Mouse (Mus musculus) embryonic facial prominence, embryonic 12.5 days (tissue): ENCODE results near the gene Negr1. TPM values are rescaled to one million over a fixed set of nuclear protein-coding genes. Genes with fewer than 3 reads are reported as not detected.

Experiments
- ATAC-seq: fragments of 200-750 bp; cut with Nextera tagmentation; 2 replicates; pipeline ENCODE4 v1.8.0; 2017; ENCODE audit not compliant: insufficient number of reproducible peaks, insufficient read depth, low FRiP score, low TSS enrichment
- H3K27ac ChIP-seq: fragments of 300-500 bp; sonication (generic); 2 replicates; pipeline ENCODE4 v1.5.1; 2016; ENCODE audit warnings: mild to moderate bottlenecking
- H3K27me3 ChIP-seq: fragments of 300-500 bp; sonication (generic); 2 replicates; pipeline ENCODE4 v1.6.1; 2016; ENCODE audit warnings: mild to moderate bottlenecking, moderate library complexity
- H3K36me3 ChIP-seq: fragments of 300-500 bp; sonication (generic); 2 replicates; pipeline ENCODE4 v1.6.1; 2016; ENCODE audit warnings: mild to moderate bottlenecking
- H3K4me1 ChIP-seq: fragments of 300-500 bp; sonication (generic); 2 replicates; pipeline ENCODE4 v1.6.1; 2016
- H3K4me2 ChIP-seq: fragments of 300-500 bp; sonication (generic); replicated peaks from 2 replicates; pipeline ENCODE4 v1.6.1; 2016; ENCODE audit warnings: mild to moderate bottlenecking, moderate library complexity
- H3K4me3 ChIP-seq: fragments of 300-500 bp; sonication (generic); 2 replicates; pipeline ENCODE4 v1.5.1; 2016; ENCODE audit warnings: mild to moderate bottlenecking
- H3K9ac ChIP-seq: fragments of 300-500 bp; sonication (generic); 2 replicates; pipeline ENCODE4 v1.6.1; 2016; ENCODE audit warnings: mild to moderate bottlenecking, moderate library complexity
- H3K9me3 ChIP-seq: fragments of 300-500 bp; sonication (generic); 2 replicates; pipeline ENCODE4 v1.6.1; 2016; ENCODE audit warnings: mild to moderate bottlenecking, moderate library complexity
- WGBS: fragments of 180-500 bp; shearing (Covaris S2); methylation state at CpG from one replicate; pipeline ENCODE4 v1.1.7; 2016; 5-methylcytosine and 5-hydroxymethylcytosine counted together
- polyA plus RNA-seq: library from polyadenylated mRNA; unstranded; fragments of >200 nt; fragmentation: Nextera tagmentation; extraction: Ambion mirVana; gene quantifications from 2 replicates; pipeline ENCODE4 v1.2.1, GENCODE M21; 2016

Gene Negr1
- polyA plus RNA-seq, 1 experiment from 2014 or later: 6.0 TPM

DNA sequence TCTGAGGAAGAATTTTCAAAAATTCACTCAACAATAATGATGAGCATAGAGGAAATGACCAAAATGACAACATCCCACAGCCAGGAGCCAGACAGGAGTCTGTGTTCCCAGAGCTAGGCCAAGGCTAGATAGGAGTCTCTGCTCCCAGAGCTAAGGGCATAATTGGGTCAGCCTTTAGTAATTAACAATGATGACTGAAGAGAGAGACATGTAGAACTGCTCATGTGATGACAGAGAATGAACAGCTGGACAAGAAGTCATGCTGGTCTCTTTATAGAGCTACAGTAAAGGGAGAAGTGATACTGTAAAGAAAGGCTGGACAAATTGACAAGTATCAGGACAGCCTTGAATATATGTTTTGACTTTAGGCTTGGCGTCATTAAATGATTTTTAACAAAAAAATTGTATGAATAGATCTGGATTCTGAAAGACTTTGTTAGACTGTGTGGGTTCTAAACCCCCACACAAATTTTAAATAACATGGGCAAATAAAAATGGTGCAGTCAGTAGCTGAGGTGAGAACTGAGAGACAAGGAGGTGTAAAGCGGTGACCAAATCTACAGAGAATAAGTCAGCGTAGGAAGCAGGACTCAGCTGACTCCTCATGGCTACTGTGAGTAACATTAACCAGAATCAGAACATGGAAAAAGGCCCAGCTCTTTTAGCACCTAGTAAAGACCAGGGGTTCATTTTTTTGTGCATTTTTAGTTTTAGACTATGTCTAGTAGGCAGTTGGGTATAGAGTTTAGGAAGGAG lies 603.4 kb downstream of the Negr1 start:
- Histone ChIP-seq H3K27me3 (no peaks in the 10 kb centered on the region), H3K9ac (no peak overlapping the region), H3K4me2 (no peak overlapping the region), H3K27ac (no peak overlapping the region), H3K4me1 (no peaks in the 10 kb centered on the region), H3K36me3 (no peaks in the 10 kb centered on the region), H3K4me3 (no peak overlapping the region), H3K9me3 (no peaks in the 10 kb centered on the region)
- 92% methylated on average over 3 of the region's 3 CpGs for WGBS
- no peak for ATAC-seq

DNA sequence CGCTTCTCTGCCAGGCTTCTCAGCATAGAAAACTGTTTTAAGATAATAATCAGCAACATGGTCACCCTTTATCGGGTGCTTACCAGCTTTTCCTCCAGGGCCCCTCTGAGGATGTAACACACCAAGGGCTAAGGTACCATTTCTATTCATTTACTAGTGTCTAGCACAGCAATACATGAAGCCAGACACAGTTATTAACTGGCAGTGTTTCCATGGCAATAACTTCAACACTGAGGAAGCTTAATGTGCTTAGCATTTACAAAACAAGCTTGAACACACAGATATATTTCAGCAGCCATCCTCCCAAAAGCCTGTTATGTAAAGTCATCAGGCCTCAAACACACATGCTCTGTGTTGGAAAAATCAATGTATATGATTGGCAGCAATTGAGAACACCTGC lies 620.4 kb downstream of the Negr1 start:
- ATAC-seq: no peak
- H3K27me3 ChIP-seq: no peaks in the 10 kb centered on the region
- no peak overlapping the region for H3K4me2 ChIP-seq
- H3K36me3 ChIP-seq: no peaks in the 10 kb centered on the region
- H3K4me1 ChIP-seq: no peaks in the 10 kb centered on the region
- 84% methylated on average over 2 of the region's 2 CpGs for WGBS
- H3K27ac ChIP-seq: no peak overlapping the region
- no peak overlapping the region for H3K4me3 ChIP-seq
- H3K9me3 ChIP-seq: no peaks in the 10 kb centered on the region
- H3K9ac ChIP-seq: no peak overlapping the region

DNA sequence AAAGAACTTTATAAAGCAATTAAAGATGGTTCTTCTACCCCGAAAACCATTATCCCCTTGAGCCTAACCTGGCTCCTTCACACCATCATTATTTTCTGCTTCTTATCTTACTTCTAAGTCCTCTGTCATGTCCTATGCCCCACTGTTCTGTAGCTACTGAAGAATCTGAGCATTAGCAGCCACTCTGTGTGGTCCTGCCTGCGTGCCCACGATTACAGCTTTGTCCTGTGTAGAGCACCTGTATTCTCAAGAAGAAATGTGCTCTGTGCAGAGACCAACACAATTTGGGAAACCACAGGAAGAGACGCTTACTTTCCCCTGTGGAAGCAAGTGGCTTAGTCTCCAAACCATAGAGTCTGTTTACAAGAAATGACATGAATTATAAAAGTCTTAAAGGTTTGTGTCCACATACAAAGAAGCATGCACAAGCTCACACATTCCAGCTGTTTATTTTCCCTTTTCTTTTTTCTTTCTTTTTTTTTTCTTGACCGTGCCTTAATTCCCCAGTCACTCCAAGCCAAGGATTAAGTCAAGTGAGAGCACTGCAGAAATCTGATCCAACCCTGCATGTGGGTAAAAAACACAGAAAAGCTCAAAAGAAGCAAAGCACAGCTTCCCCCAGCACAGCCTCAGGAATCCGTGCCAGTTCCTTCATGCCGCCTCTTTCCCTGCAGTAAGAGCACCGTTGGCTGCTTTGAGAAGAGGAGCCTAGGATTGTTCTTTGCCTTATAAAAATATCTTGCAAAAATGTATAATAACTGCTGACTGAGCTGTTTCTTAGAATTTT lies 627.5 kb downstream of the Negr1 start:
- H3K9me3 ChIP-seq: no peaks in the 10 kb centered on the region
- 37% methylated on average over 8 of the region's 8 CpGs for WGBS
- no peak overlapping the region for H3K4me2 ChIP-seq
- no peak overlapping the region for H3K4me3 ChIP-seq
- H3K27me3 ChIP-seq: no peaks in the 10 kb centered on the region
- H3K36me3 ChIP-seq: no peaks in the 10 kb centered on the region
- H3K9ac ChIP-seq: no peak overlapping the region
- peaks cover 4% of the 10 kb centered on the region; the same call in 1 of the 2 replicates for H3K4me1 ChIP-seq
- H3K27ac ChIP-seq: 0 out of 2 replicates have a peak overlapping the region, but pooled peaks have one; percentile 25
- ATAC-seq: 0 out of 2 replicates have a peak, but pooled peaks have one; percentile 83

DNA sequence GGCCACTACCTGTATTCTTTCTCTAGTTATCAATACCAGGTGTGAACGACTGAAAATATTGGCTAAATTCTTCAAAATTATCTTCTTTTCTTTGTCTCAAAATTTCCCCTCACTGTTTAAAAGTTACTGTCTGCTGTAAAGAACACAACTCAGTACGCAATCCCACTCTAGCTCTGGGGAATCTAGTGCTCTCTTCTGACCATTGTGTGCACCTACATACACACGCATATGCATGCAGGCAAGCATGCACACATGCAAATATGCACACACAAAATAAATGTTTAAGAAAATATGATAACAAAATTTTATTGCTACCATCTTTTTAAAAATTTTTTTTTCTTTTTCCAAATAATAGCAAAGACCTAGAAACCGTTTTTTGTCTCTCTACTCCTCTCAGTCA lies 628.2 kb downstream of the Negr1 start:
- Histone ChIP-seq H3K27ac (no peak overlapping the region), H3K36me3 (no peaks in the 10 kb centered on the region), H3K4me2 (no peak overlapping the region), H3K27me3 (no peaks in the 10 kb centered on the region), H3K9me3 (no peaks in the 10 kb centered on the region), H3K4me1 (peaks cover 4% of the 10 kb centered on the region; the same call in 1 of the 2 replicates), H3K4me3 (no peak overlapping the region), H3K9ac (no peak overlapping the region)
- WGBS: 74% methylated on average over 4 of the region's 4 CpGs
- ATAC-seq: no peak

DNA sequence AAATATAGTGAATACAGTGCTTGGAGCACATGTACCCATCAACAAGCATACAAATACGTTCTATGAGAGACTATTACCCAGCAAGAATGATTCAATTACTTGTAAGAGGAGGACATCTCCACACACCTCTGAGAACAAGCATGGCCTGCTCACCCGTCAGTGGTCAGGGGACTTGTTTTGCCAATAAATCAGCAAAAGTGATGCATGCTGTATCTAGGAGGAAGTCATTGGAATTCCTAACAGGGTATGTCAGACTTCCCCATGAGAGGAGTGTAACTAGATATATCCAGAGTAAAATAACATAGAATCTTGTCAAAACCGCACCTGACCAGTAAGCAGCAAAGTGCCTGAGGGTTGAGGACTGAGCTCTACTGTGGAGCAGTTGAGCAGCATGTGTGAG lies 629.0 kb downstream of the Negr1 start:
- 0 out of 2 replicates have a peak overlapping the region, but pooled peaks have one; percentile 2 for H3K27ac ChIP-seq
- H3K9ac ChIP-seq: no peak overlapping the region
- no peak for ATAC-seq
- H3K4me1 ChIP-seq: peaks cover 4% of the 10 kb centered on the region; the same call in 1 of the 2 replicates
- H3K27me3 ChIP-seq: no peaks in the 10 kb centered on the region
- H3K4me3 ChIP-seq: no peak overlapping the region
- no peak overlapping the region for H3K4me2 ChIP-seq
- no peaks in the 10 kb centered on the region for H3K9me3 ChIP-seq
- no peaks in the 10 kb centered on the region for H3K36me3 ChIP-seq
- WGBS: 46% methylated on average over 3 of the region's 3 CpGs

DNA sequence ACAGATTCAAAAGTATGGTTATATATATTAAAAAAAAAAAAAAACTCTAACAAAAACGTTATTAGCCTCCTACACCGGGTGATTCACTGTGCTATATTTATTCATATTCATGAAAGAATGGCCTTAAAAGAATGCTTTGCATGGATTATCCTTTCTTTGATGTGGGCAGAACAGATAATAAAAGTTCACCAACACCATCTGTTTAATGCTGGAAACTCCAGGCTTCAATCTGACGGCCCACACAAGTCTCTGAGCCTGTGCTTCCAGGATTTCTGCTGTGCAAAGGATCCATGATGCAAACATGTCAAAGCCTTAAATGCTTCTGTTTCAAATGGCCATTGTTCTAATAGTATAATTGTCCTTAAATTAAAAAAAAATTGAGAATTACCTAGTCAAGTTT lies 630.4 kb downstream of the Negr1 start:
- no peak for ATAC-seq

DNA sequence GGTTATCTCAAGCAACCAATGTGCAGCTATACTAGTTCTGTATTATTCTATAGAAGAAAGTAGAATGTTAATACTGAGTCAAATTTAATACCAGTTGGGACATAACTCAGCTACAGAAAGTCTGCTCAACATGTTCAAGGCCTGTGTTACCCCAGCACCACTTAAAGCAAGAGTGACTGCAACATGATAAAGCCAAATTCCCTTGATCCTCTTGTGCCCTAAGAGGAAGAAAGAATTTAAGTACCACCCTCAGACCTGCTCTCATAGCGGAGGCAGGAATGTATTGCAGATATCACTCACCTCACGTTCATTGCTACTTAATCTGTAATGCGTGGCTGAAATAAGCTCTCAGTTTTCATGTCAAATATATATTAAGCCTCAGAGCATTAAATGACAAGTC lies 631.5 kb downstream of the Negr1 start:
- Histone ChIP-seq H3K27me3 (no peaks in the 10 kb centered on the region), H3K36me3 (no peaks in the 10 kb centered on the region), H3K4me2 (no peak overlapping the region), H3K9me3 (no peaks in the 10 kb centered on the region), H3K4me1 (peaks cover 4% of the 10 kb centered on the region; the same call in 1 of the 2 replicates), H3K9ac (no peak overlapping the region), H3K27ac (no peak overlapping the region), H3K4me3 (no peak overlapping the region)
- ATAC-seq: no peak
- WGBS: 64% methylated on average over 3 of the region's 3 CpGs

More for the DNA sequence above, 630.4 kb downstream of the Negr1 start:
- Histone ChIP-seq H3K36me3 (no peaks in the 10 kb centered on the region), H3K4me2 (no peak overlapping the region), H3K27ac (no peak overlapping the region), H3K9ac (no peak overlapping the region), H3K4me3 (no peak overlapping the region), H3K4me1 (peaks cover 4% of the 10 kb centered on the region; the same call in 1 of the 2 replicates), H3K27me3 (no peaks in the 10 kb centered on the region), H3K9me3 (no peaks in the 10 kb centered on the region)
- 72% methylated on average over 3 of the region's 3 CpGs for WGBS

DNA sequence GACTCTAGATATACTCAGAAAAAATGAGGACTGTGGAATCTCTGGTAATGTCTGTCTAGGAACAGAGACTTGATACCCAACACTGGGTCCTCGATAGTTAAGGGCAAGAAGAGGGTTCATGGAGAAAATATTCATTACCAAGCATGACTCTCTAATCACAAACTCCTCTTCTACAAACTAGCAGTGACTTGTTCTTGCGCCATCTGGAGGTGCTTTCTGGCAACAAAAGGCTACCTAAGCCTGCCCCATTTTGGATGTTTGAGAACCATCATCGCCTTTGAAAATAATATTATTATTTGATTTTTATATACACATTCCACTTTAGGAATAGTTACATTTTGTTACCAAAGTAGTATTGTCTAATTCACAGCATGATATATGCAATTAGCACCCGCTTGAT lies 637.1 kb downstream of the Negr1 start:
- no peak for ATAC-seq
- H3K4me2 ChIP-seq: no peak overlapping the region
- no peaks in the 10 kb centered on the region for H3K36me3 ChIP-seq
- H3K27me3 ChIP-seq: no peaks in the 10 kb centered on the region
- H3K4me1 ChIP-seq: no peaks in the 10 kb centered on the region
- no peak overlapping the region for H3K4me3 ChIP-seq
- WGBS: 79% methylated on average over 4 of the region's 4 CpGs
- no peak overlapping the region for H3K9ac ChIP-seq
- H3K27ac ChIP-seq: no peak overlapping the region
- no peaks in the 10 kb centered on the region for H3K9me3 ChIP-seq

DNA sequence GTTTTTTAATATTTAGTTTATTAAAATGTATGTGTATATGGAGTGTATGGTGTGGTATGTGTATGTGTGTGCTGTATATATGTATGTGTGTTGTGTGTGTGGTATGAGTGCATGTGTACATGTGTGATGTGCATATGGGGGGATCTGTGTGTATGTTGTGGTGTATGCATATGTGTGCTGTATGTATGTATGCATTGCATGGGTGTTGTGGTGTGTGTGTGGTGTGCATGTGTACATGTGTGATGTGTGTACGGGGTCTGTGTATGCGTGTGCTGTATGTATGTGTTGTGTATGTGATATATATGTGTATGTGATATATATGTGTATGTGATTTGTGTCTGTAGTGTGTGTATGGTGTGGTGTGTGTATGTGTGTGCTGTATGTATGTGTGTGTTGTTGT lies 640.1 kb downstream of the Negr1 start:
- Histone ChIP-seq H3K4me3 (no peak overlapping the region), H3K9ac (no peak overlapping the region), H3K4me2 (no peak overlapping the region), H3K9me3 (no peaks in the 10 kb centered on the region), H3K36me3 (no peaks in the 10 kb centered on the region), H3K4me1 (no peaks in the 10 kb centered on the region), H3K27ac (no peak overlapping the region), H3K27me3 (no peaks in the 10 kb centered on the region)
- WGBS: 96% methylated on average over 2 of the region's 2 CpGs
- ATAC-seq: 0 out of 2 replicates have a peak, but pooled peaks have one; percentile 28

DNA sequence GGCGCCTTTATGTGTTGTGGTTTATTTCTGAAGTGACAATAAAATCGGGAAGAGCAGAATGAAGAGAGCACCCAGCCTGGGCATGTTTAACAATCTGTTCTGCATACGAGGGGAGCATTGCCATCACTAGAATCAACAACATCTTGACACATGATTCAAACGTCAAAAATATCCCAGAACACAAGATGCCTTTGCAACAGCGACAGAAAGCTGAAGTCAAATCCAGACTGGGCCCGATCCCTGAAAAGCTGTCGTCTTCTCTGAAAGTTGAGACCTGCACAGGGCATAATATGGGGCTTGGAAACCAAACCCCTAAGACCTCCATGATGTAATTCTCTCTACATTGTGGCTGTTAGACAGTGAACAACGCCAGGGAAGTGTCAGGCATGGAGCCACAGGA lies 642.0 kb downstream of the Negr1 start:
- no peak overlapping the region for H3K9ac ChIP-seq
- no peak overlapping the region for H3K27ac ChIP-seq
- H3K9me3 ChIP-seq: no peaks in the 10 kb centered on the region
- H3K36me3 ChIP-seq: no peaks in the 10 kb centered on the region
- WGBS: 80% methylated on average over 8 of the region's 8 CpGs
- ATAC-seq: no peak
- no peak overlapping the region for H3K4me3 ChIP-seq
- no peaks in the 10 kb centered on the region for H3K4me1 ChIP-seq
- H3K27me3 ChIP-seq: no peaks in the 10 kb centered on the region
- H3K4me2 ChIP-seq: no peak overlapping the region

DNA sequence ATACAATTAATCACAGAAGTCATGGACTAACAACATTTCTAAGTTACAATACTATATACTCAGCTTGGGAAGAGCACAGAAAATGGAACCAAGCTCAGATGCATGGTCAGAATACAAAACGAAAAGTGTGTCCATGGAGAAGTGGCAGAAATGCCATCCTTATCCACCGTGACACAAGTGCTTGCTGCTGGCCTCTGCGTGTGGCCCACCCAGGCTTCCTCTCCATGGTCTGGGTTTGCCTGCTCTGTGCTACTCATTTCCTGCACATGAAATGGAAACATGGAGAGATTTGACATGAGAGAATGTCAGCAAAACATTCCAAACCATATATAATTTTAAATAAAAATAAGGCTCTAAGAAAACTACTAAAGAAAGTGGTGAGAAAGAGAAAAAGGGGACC lies 645.2 kb downstream of the Negr1 start:
- 47% methylated on average over 3 of the region's 3 CpGs for WGBS
- no peaks in the 10 kb centered on the region for H3K9me3 ChIP-seq
- no peak overlapping the region for H3K9ac ChIP-seq
- no peak for ATAC-seq
- no peak overlapping the region for H3K4me3 ChIP-seq
- no peaks in the 10 kb centered on the region for H3K4me1 ChIP-seq
- no peak overlapping the region for H3K27ac ChIP-seq
- H3K36me3 ChIP-seq: no peaks in the 10 kb centered on the region
- H3K4me2 ChIP-seq: no peak overlapping the region
- no peaks in the 10 kb centered on the region for H3K27me3 ChIP-seq

DNA sequence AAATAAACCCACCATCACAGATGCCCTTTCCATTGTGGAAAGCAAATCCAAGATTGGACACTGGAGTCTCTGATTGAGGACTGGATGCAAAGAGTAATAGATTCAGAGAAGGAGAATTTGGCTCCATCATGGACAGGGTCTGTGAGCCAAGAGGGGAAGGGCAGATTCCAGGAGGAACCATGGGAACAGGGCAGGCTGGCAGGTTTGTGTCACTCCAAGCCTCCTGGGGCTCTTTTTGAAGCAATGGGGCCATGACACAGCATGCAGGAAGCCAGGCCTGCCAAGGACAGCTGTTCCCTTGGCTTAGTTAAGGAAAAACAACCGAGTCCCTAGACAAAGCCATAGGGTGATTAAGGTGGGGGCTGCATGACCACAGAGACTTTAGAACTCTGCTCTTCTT lies 647.4 kb downstream of the Negr1 start:
- Histone ChIP-seq H3K4me3 (no peak overlapping the region), H3K4me1 (no peaks in the 10 kb centered on the region), H3K27me3 (no peaks in the 10 kb centered on the region), H3K9me3 (no peaks in the 10 kb centered on the region), H3K9ac (no peak overlapping the region), H3K36me3 (no peaks in the 10 kb centered on the region), H3K4me2 (no peak overlapping the region), H3K27ac (no peak overlapping the region)
- no peak for ATAC-seq
- WGBS: 16% methylated on average over 1 of the region's 1 CpGs
